Mouse (Mus musculus) kidney, postnatal 10 days (tissue): ENCODE data around the gene Mindy1.
"Not testable (repeated sequence)": the region's sequence is repeated elsewhere in the genome, so short reads cannot be mapped to it uniquely, and the experiment has no call there.

Experiments used
- DNase-seq: peaks from one replicate; pipeline ENCODE4 v3.0.0; 2021; ENCODE audit warnings: mixed read lengths

Mindy1 gene

GRCm38 (mm10) chr3:95324454-95325144, 43.5 kb downstream of the Mindy1 start:
- no peak for DNase-seq

GRCm38 (mm10) chr3:95328803-95329404, 47.8 kb downstream of the Mindy1 start:
- DNase-seq = no peak

- no peak for DNase-seq
These were observed 50.4 kb downstream of the Mindy1 start for GRCm38 (mm10) chr3:95331528-95331927.

GRCm38 (mm10) chr3:95337345-95337744, 56.2 kb downstream of the Mindy1 start:
- DNase-seq = no peak

GRCm38 (mm10) chr3:95338251-95338650, 57.1 kb downstream of the Mindy1 start:
- no peak for DNase-seq

- not testable (repeated sequence) for DNase-seq
These were observed 62.3 kb downstream of the Mindy1 start for GRCm38 (mm10) chr3:95343356-95344000.
